Mouse (Mus musculus): ENCODE results near the gene Caln1. TPM values are rescaled to one million over a fixed set of nuclear protein-coding genes. Genes with fewer than 3 reads are reported as not detected.
A peak's percentile ranks its signal among the peaks of the same experiment; 100 is the strongest.

Caln1 gene
- total and polyA plus RNA-seq, 2 experiments from 2014 or later = 52.0 to 55.0 TPM

GRCm38 (mm10) chr5:130810314-130810713 lies 441.1 kb downstream of the Caln1 start:
- no peak for TF ChIP-seq CTCF (IDR thresholded peaks at IDR 0.05; ENCODE audit: low read depth)
- no peak for ATAC-seq
- WGBS = 22% methylated on average over 6 of the region's 6 CpGs
- 0 out of 2 replicates have a peak, but pooled peaks cover 2% of the 10 kb centered on the region for H3K9me3 ChIP-seq (ENCODE audit: low read length)
- DNase-seq (ENCODE audit: low spot score) = no peak
- H3K4me2 ChIP-seq (ENCODE audit: low read depth, low read length) = no peak overlapping the region
- H3K4me3 ChIP-seq (ENCODE audit: low read length) = no peak overlapping the region
- H3K27ac ChIP-seq = no peak overlapping the region
- no peaks in the 10 kb centered on the region for H3K36me3 ChIP-seq (ENCODE audit: insufficient read depth, low read length)
- H3K27me3 ChIP-seq (ENCODE audit: insufficient read depth, low read length) = no peaks in the 10 kb centered on the region
- no peak overlapping the region for H3K9ac ChIP-seq (replicated peaks; ENCODE audit: low read length)
- H3K4me1 ChIP-seq (ENCODE audit: insufficient read depth, low read length) = no peaks in the 10 kb centered on the region

DNA sequence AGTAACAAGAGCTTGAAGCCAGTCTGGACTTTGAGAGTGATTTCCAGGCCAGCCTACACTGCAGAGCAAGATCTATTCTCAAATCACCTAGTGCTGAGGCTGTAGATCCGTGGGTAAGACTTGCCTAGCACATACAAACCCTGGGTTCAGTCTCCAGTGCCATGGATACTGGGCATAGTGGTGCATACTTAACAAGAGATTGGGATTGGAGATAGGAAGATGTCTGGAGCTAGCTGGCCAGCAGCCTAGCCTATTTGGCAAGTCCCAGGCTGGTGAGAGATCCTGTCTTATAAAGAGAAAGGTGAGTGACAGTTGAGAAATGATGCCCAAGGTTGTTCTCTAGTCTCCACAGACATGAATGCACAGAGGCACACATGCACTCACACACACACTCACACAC lies 441.6 kb downstream of the Caln1 start:
- Histone ChIP-seq H3K27ac (no peak overlapping the region), H3K27me3 (ENCODE audit: insufficient read depth, low read length) (no peaks in the 10 kb centered on the region), H3K4me1 (ENCODE audit: insufficient read depth, low read length) (no peaks in the 10 kb centered on the region), H3K9ac (replicated peaks; ENCODE audit: low read length) (no peak overlapping the region), H3K4me2 (ENCODE audit: low read depth, low read length) (no peak overlapping the region), H3K4me3 (ENCODE audit: low read length) (no peak overlapping the region), H3K36me3 (ENCODE audit: insufficient read depth, low read length) (no peaks in the 10 kb centered on the region), H3K9me3 (ENCODE audit: low read length) (0 out of 2 replicates have a peak, but pooled peaks cover 2% of the 10 kb centered on the region)
- no peak for TF ChIP-seq CTCF (IDR thresholded peaks at IDR 0.05; ENCODE audit: low read depth)
- 22% methylated on average over 1 of the region's 1 CpGs for WGBS
- peak; percentile 29; the same call in 1 of the 2 replicates for ATAC-seq
- peak; percentile 5 for DNase-seq (ENCODE audit: low spot score)

DNA sequence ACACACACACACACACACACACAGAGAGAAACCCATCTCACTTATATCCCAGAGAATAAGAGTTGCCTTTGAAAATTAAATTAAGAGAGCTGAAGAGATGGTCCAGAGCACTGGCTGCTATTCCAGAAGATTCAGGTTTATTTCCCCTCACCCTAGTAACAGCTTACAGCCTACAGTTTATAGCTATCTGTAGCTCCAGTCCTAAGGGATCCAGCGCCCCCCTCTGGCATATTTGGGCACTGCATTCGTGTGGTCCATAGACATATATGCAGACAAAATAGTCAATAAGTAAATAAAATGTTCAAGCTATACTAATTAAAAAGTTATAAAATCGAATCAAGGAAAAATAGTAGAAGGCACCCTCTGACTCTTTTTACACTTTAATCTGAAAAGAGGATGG lies 442.0 kb downstream of the Caln1 start:
- H3K4me1 ChIP-seq (ENCODE audit: insufficient read depth, low read length) = no peaks in the 10 kb centered on the region
- TF ChIP-seq CTCF (IDR thresholded peaks at IDR 0.05; ENCODE audit: low read depth) = peak; percentile 86
- no peak overlapping the region for H3K4me3 ChIP-seq (ENCODE audit: low read length)
- ATAC-seq = peak; percentile 55; the same call in 1 of the 2 replicates
- H3K9ac ChIP-seq (replicated peaks; ENCODE audit: low read length) = no peak overlapping the region
- H3K36me3 ChIP-seq (ENCODE audit: insufficient read depth, low read length) = no peaks in the 10 kb centered on the region
- peak; percentile 90 for DNase-seq (ENCODE audit: low spot score)
- 30% methylated on average over 3 of the region's 3 CpGs for whole genome bisulfite sequencing
- no peak overlapping the region for H3K27ac ChIP-seq
- H3K4me2 ChIP-seq (ENCODE audit: low read depth, low read length) = no peak overlapping the region
- 0 out of 2 replicates have a peak, but pooled peaks cover 2% of the 10 kb centered on the region for H3K9me3 ChIP-seq (ENCODE audit: low read length)
- H3K27me3 ChIP-seq (ENCODE audit: insufficient read depth, low read length) = no peaks in the 10 kb centered on the region

- 0 out of 2 replicates have a peak, but pooled peaks cover 2% of the 10 kb centered on the region for H3K9me3 ChIP-seq (ENCODE audit: low read length)
Measured at GRCm38 (mm10) chr5:130811966-130812365, 442.7 kb downstream of the Caln1 start.

DNA sequence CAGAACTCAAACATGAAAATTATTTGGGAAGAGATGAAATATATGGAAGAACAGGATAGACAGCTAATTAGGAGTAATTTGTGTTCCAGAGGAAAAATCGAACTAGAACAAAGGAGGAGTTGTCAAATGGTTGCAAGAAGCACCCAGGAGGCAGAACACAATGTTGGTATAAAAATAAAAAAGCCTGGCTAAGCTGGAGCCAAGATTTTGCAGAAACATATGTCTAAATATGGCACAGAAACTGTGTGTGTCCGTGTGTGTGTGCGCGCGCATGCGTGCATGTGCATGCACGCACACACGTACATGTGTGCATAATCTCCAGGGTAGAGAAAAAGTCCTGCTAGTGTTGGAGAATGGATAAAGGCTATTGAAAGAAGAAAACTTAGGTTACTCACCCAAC lies 443.3 kb downstream of the Caln1 start:
- 0 out of 2 replicates have a peak, but pooled peaks cover 2% of the 10 kb centered on the region for H3K9me3 ChIP-seq (ENCODE audit: low read length)
- no peak for ATAC-seq
- H3K27ac ChIP-seq = no peak overlapping the region
- no peak for TF ChIP-seq CTCF (IDR thresholded peaks at IDR 0.05; ENCODE audit: low read depth)
- WGBS = 92% methylated on average over 8 of the region's 8 CpGs
- H3K4me1 ChIP-seq (ENCODE audit: insufficient read depth, low read length) = no peaks in the 10 kb centered on the region
- H3K27me3 ChIP-seq (ENCODE audit: insufficient read depth, low read length) = no peaks in the 10 kb centered on the region
- no peak overlapping the region for H3K4me2 ChIP-seq (ENCODE audit: low read depth, low read length)
- H3K36me3 ChIP-seq (ENCODE audit: insufficient read depth, low read length) = no peaks in the 10 kb centered on the region
- no peak overlapping the region for H3K4me3 ChIP-seq (ENCODE audit: low read length)
- no peak overlapping the region for H3K9ac ChIP-seq (replicated peaks; ENCODE audit: low read length)
- DNase-seq (ENCODE audit: low spot score) = no peak

More at GRCm38 (mm10) chr5:130811966-130812365, 442.7 kb downstream of the Caln1 start:
- 88% methylated on average over 3 of the region's 3 CpGs for WGBS
- ATAC-seq = no peak
- no peaks in the 10 kb centered on the region for H3K4me1 ChIP-seq (ENCODE audit: insufficient read depth, low read length)
- no peak overlapping the region for H3K4me2 ChIP-seq (ENCODE audit: low read depth, low read length)
- no peaks in the 10 kb centered on the region for H3K36me3 ChIP-seq (ENCODE audit: insufficient read depth, low read length)
- peak; percentile 44; the same call in 1 of the 2 replicates for TF ChIP-seq CTCF (IDR thresholded peaks at IDR 0.05; ENCODE audit: low read depth)
- H3K27ac ChIP-seq = no peak overlapping the region
- no peaks in the 10 kb centered on the region for H3K27me3 ChIP-seq (ENCODE audit: insufficient read depth, low read length)
- no peak overlapping the region for H3K4me3 ChIP-seq (ENCODE audit: low read length)
- H3K9ac ChIP-seq (replicated peaks; ENCODE audit: low read length) = no peak overlapping the region
- no peak for DNase-seq (ENCODE audit: low spot score)

DNA sequence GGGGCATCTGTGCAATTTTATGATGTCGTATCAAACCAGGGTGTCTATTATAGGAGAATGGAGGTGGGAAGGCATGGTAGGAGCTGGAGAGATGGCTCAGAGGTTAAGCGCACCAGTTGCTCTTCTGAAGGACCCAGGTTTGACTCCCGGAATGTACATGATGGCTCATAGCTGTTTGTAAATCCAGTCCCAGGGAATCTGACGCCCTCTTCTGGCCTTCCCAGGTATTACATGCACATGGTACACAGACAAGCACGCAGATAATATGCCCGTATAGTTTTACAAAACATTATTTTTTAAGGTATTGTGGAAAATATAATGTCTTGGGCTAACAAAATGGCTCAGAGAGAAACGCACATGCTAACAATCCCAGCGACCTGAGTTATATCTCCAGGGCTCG lies 443.8 kb downstream of the Caln1 start:
- TF ChIP-seq CTCF (IDR thresholded peaks at IDR 0.05; ENCODE audit: low read depth) = peak; percentile 60
- WGBS = 92% methylated on average over 9 of the region's 9 CpGs
- no peak overlapping the region for H3K27ac ChIP-seq
- no peaks in the 10 kb centered on the region for H3K4me1 ChIP-seq (ENCODE audit: insufficient read depth, low read length)
- no peak overlapping the region for H3K4me3 ChIP-seq (ENCODE audit: low read length)
- no peak for DNase-seq (ENCODE audit: low spot score)
- ATAC-seq = no peak
- no peaks in the 10 kb centered on the region for H3K27me3 ChIP-seq (ENCODE audit: insufficient read depth, low read length)
- H3K9me3 ChIP-seq (ENCODE audit: low read length) = 0 out of 2 replicates have a peak, but pooled peaks cover 2% of the 10 kb centered on the region
- no peak overlapping the region for H3K4me2 ChIP-seq (ENCODE audit: low read depth, low read length)
- H3K9ac ChIP-seq (replicated peaks; ENCODE audit: low read length) = no peak overlapping the region
- no peaks in the 10 kb centered on the region for H3K36me3 ChIP-seq (ENCODE audit: insufficient read depth, low read length)

DNA sequence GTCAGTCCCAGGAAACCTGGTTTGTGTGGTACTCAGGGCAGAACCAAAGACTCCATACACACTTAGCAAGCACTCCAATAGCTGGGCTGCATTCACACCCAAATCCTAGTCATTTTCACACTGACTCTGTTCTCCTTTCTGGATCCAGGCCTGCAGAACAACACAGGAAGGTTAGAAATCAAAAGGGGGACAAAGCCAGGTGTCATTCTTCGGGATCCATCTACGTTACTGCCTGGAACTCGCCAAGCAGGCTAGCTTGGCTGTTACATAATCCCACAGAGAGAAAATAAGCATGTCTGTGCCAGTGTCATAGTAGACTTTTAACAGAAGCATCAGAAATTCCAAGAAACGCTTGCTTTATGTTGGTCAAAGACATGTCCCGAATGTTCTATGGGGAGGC lies 446.1 kb downstream of the Caln1 start:
- ATAC-seq (no peak), DNase-seq (ENCODE audit: low spot score) (no peak)
- Histone ChIP-seq H3K36me3 (ENCODE audit: insufficient read depth, low read length) (no peaks in the 10 kb centered on the region), H3K27ac (no peak overlapping the region), H3K9me3 (ENCODE audit: low read length) (no peaks in the 10 kb centered on the region), H3K4me2 (ENCODE audit: low read depth, low read length) (no peak overlapping the region), H3K27me3 (ENCODE audit: insufficient read depth, low read length) (no peaks in the 10 kb centered on the region), H3K9ac (replicated peaks; ENCODE audit: low read length) (no peak overlapping the region), H3K4me1 (ENCODE audit: insufficient read depth, low read length) (no peaks in the 10 kb centered on the region), H3K4me3 (ENCODE audit: low read length) (no peak overlapping the region)
- TF ChIP-seq CTCF (IDR thresholded peaks at IDR 0.05; ENCODE audit: low read depth) = no peak
- WGBS = 86% methylated on average over 5 of the region's 5 CpGs

All from hindbrain, postnatal 0 days (tissue).